Mouse (Mus musculus) limb, embryonic 11.5 days (tissue): ENCODE data around the gene Jam2. TPM values are rescaled to one million over a fixed set of nuclear protein-coding genes. Genes with fewer than 3 reads are reported as not detected.

Experiments used
- ATAC-seq: fragments of 200-750 bp; cut with Nextera tagmentation; 2 replicates; pipeline ENCODE4 v1.8.0; 2017; ENCODE audit warnings: low read depth; ENCODE audit not compliant: insufficient number of reproducible peaks, low FRiP score, low TSS enrichment
- DNase-seq: peaks from one replicate; pipeline ENCODE4 v3.0.0-alpha.2; 2015; ENCODE audit warnings: low spot score
- H3K27ac ChIP-seq: fragments of 300-500 bp; sonication (generic); replicated peaks from 2 replicates; pipeline ENCODE4 v1.5.1; 2014; ENCODE audit warnings: low read depth, mild to moderate bottlenecking, low read length
- H3K27me3 ChIP-seq: fragments of 300-500 bp; sonication (generic); 2 replicates; pipeline ENCODE4 v1.6.1; 2014; ENCODE audit warnings: mild to moderate bottlenecking, low read length, mixed read lengths; ENCODE audit not compliant: control insufficient read depth, insufficient read depth
- H3K36me3 ChIP-seq: fragments of 300-500 bp; sonication (generic); 2 replicates; pipeline ENCODE4 v1.6.1; 2014; ENCODE audit warnings: mild to moderate bottlenecking, low read length, moderate library complexity, mixed read lengths; ENCODE audit not compliant: control insufficient read depth, insufficient read depth
- H3K4me1 ChIP-seq: fragments of 300-500 bp; sonication (generic); 2 replicates; pipeline ENCODE4 v1.6.1; 2014; ENCODE audit warnings: low read length, mixed read lengths; ENCODE audit not compliant: control insufficient read depth, insufficient read depth
- H3K4me2 ChIP-seq: fragments of 300-500 bp; sonication (generic); 2 replicates; pipeline ENCODE4 v1.6.1; 2014; ENCODE audit warnings: low read depth, mild to moderate bottlenecking, moderate library complexity; ENCODE audit not compliant: severe bottlenecking
- H3K4me3 ChIP-seq: fragments of 300-500 bp; sonication (generic); 2 replicates; pipeline ENCODE4 v1.5.1; 2014; ENCODE audit warnings: low read depth, low read length
- H3K9ac ChIP-seq: fragments of 300-500 bp; sonication (generic); 2 replicates; pipeline ENCODE4 v1.6.1; 2014; ENCODE audit warnings: mild to moderate bottlenecking, low read length
- H3K9me3 ChIP-seq: fragments of 300-500 bp; sonication (generic); 2 replicates; pipeline ENCODE4 v1.6.1; 2016; ENCODE audit warnings: low read length; ENCODE audit not compliant: control insufficient read depth
- WGBS: fragments of 180-500 bp; shearing (Covaris S2); extraction: QIAGEN DNeasy Blood & Tissue Kit; methylation state at CpG from one replicate; pipeline ENCODE4 v1.1.7; 2014; 5-methylcytosine and 5-hydroxymethylcytosine counted together
- polyA plus RNA-seq: library from polyadenylated mRNA; unstranded; fragments of >200 nt; fragmentation: Nextera tagmentation; extraction: Ambion mirVana; gene quantifications from 2 replicates; pipeline ENCODE4 v1.2.1, GENCODE M21; 2014

The Jam2 gene
- polyA plus RNA-seq, 1 experiment from 2014 or later, result 2.8 TPM

DNA sequence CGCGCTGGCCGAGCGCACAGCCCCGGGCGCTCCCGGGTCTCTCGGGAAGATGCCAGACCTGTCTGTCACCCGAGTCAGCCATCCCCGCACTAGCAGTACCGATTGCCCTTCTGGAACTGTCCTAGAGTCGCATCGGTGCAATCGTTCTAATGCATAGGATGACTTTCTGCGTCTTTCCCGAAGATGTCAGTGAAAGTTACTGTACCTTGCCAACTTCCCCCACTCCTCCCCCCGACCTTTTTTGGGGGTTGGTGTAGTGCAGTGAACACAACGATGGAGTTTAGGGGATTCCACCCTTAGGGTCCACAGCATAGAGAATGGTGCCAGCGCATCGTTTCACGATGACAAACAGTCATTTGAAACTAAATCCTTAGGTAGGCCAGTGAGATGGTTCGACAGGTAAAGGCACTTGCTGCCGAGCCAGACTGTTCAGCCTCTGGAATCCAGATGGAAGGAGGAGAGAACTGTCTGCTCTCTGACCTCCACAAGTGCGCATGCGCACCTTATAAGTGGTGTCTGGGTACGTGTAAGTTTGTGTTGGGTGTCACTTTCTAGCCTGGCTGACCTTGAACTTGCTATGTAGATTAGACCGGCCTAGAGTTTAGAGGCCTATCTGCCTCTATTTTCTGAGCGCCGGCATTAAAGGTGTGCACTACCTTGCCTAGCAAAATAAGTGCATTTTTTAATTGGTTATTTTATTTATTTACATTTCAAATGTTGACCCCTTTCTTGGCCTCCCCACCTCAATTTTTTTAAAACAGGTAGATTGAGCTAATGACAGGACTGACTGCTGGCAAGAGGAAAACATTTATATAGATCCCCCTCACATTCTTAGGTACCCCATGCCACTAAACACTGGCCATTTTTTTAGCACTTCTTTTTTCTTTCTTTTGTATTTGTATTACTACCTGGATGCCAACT, 62.2 kb downstream of the Jam2 start:
- Histone ChIP-seq H3K27ac (peak overlapping the region; percentile 95), H3K9ac (peak overlapping the region; percentile 99), H3K9me3 (no peaks in the 10 kb centered on the region), H3K36me3 (peaks cover 10% of the 10 kb centered on the region), H3K4me3 (peak overlapping the region; percentile 93), H3K4me1 (0 out of 2 replicates have a peak, but pooled peaks cover 3% of the 10 kb centered on the region), H3K27me3 (no peaks in the 10 kb centered on the region), H3K4me2 (peak overlapping the region; percentile 73)
- DNase-seq (peak; percentile 55), ATAC-seq (peak; percentile 26)
- WGBS, result 9% methylated on average over 29 of the region's 29 CpGs

DNA sequence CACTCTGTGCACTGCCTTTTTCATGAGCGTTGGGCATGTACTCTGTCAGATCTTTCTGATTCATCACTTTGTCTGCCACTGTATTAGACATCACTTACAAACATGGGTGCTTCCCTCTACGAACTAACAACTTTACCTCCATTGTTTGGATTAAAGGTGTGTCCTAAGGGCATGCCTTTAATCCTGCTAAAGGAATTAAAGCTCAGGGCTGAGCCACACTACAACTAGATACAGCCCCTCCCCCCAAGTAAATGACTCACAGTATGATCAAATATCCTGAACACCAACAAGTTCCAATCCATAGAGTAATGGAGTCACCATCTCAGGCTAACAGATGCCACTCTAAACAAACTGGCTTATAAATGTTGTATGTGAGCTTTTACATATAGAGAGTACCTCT, 64.7 kb downstream of the Jam2 start:
- WGBS, result 88% methylated on average over 2 of the region's 2 CpGs
- H3K36me3 ChIP-seq, result peaks cover 5% of the 10 kb centered on the region; the same call in 1 of the 2 replicates

DNA sequence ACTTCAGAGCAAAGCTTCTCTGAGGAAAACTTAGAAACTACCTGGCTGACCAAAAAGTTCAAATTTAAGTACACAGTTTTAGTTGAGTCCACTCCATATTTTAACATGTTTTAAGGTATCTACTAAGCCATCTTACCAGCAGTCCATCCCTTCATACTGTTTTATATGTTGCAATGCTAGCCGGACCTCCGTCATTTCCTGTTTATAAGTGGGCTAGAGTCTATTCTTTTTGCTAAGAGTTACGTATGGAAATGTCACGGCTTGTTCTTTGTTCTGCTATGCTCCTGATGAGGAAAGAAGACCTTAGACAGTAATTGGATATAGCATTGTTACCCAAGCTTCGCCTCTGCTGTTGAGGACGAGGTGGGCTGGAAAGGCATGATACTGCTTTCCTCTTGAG, 79.6 kb downstream of the Jam2 start:
- no peak for DNase-seq
- Histone ChIP-seq H3K27me3 (no peaks in the 10 kb centered on the region), H3K4me2 (no peak overlapping the region), H3K4me1 (no peaks in the 10 kb centered on the region), H3K27ac (no peak overlapping the region), H3K9me3 (no peaks in the 10 kb centered on the region), H3K9ac (no peak overlapping the region), H3K4me3 (no peak overlapping the region), H3K36me3 (peaks cover 13% of the 10 kb centered on the region)
- WGBS, result 96% methylated on average over 6 of the region's 6 CpGs
- ATAC-seq, result no peak

More for the DNA sequence above, 64.7 kb downstream of the Jam2 start:
- H3K27me3 ChIP-seq, result no peaks in the 10 kb centered on the region
- no peak overlapping the region for H3K4me2 ChIP-seq
- H3K4me1 ChIP-seq, result 0 out of 2 replicates have a peak, but pooled peaks cover 3% of the 10 kb centered on the region
- ATAC-seq (no peak), DNase-seq (no peak)
- H3K9ac ChIP-seq, result no peak overlapping the region
- no peak overlapping the region for H3K27ac ChIP-seq
- no peaks in the 10 kb centered on the region for H3K9me3 ChIP-seq
- no peak overlapping the region for H3K4me3 ChIP-seq

DNA sequence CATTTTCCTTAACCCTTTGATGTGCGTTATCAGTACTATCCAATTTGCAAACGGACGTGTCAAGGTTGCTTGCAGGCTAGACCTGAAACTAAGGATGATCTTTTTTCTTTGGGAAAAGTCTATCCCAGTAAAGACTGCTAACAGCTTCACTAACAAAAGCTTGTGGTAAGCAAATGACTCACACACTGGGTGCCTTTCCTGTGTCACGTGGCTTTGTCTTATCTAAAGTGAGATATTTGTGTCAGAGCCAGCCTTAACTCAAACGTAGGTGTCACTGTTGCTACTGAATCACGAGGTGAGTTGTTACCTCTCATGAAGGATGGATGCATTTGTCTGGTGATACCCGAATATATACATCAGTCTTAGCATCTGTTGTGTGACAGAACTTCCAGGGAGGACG, 90.7 kb downstream of the Jam2 start:
- no peak overlapping the region for H3K4me3 ChIP-seq
- WGBS, result 90% methylated on average over 8 of the region's 8 CpGs
- no peak overlapping the region for H3K27ac ChIP-seq
- H3K4me1 ChIP-seq, result no peaks in the 10 kb centered on the region
- no peak overlapping the region for H3K9ac ChIP-seq
- ATAC-seq, result no peak
- H3K36me3 ChIP-seq, result peaks cover 3% of the 10 kb centered on the region
- DNase-seq, result no peak
- no peaks in the 10 kb centered on the region for H3K27me3 ChIP-seq
- no peaks in the 10 kb centered on the region for H3K9me3 ChIP-seq
- H3K4me2 ChIP-seq, result no peak overlapping the region

DNA sequence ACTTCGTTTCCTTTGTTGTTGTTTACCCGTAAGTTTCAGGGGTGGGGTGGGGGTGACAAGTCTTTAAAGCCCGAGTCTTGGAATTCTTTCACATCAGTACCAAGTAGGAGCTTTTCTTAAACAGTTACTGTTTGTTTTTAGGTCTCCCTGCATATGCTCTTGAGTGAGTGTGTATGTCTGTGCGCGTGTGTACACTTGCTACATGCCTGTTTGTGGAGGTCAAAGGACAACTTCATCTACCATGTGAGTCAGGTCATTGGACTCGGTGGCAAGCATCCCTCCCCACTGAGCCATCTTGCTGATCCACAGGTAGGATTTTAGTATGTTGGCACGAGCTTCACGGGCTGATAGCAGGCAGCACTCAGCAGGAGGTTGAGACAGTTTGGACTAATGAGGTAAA, 99.9 kb downstream of the Jam2 start:
- Histone ChIP-seq H3K27ac (no peak overlapping the region), H3K36me3 (no peaks in the 10 kb centered on the region), H3K9ac (no peak overlapping the region), H3K4me3 (no peak overlapping the region), H3K4me1 (no peaks in the 10 kb centered on the region), H3K27me3 (no peaks in the 10 kb centered on the region), H3K9me3 (no peaks in the 10 kb centered on the region), H3K4me2 (no peak overlapping the region)
- WGBS, result 77% methylated on average over 8 of the region's 8 CpGs
- ATAC-seq (no peak), DNase-seq (no peak)

DNA sequence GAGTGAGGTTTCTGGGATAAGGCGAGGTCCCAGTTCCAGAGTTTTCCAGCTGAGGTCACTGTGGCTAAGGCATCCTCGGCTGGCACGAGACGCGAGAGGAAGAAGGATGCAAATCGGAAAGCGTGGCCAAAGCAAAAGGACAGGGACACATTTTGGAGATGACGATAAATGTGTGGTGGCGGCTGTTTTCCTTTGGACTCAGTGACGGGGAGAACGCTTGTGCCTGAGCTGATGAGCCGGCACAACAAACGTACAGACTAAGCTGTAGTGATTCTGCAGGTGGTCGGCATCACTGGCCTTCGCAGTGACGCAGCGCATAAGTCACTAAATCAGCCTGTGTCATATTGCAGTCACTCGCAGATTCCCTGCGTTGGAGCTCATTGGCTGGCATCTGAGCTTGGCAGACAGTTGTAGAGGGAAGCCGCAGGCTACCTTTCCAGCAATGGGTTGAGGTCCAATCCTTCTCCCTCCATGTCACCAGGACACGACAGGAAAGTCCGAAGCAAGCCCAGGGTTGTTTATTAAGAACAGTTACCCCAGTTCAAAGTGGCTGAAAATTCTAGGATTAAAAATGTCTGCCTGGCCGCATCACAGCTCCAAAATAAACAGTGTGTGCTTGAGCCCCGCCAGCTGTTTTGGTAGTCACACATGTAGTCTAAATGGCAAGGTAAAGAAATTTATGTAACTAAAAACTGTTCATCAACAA, 101.2 kb downstream of the Jam2 start:
- Histone ChIP-seq H3K4me1 (no peaks in the 10 kb centered on the region), H3K9ac (no peak overlapping the region), H3K36me3 (no peaks in the 10 kb centered on the region), H3K4me2 (no peak overlapping the region), H3K4me3 (no peak overlapping the region), H3K9me3 (no peaks in the 10 kb centered on the region), H3K27ac (no peak overlapping the region), H3K27me3 (no peaks in the 10 kb centered on the region)
- ATAC-seq (no peak), DNase-seq (no peak)
- WGBS, result 83% methylated on average over 24 of the region's 24 CpGs

Other genes starting within 250 kb of the Jam2 start
- 52.6 and 53.0 TPM in 2 replicates for gene Mrpl39, start 38.4 kb upstream of the Jam2 start, polyA plus RNA-seq
- gene Gabpa, start 60.8 kb downstream of the Jam2 start, polyA plus RNA-seq, result 41.2 and 41.5 TPM in 2 replicates
- gene Atp5j, start 61.5 kb downstream of the Jam2 start, polyA plus RNA-seq, result 937 and 941 TPM in 2 replicates